Mouse (Mus musculus) gastrocnemius, postnatal 4 days (tissue): ENCODE results near the gene Gm17359. TPM values are rescaled to one million over a fixed set of nuclear protein-coding genes. Genes with fewer than 3 reads are reported as not detected.
"Not testable (repeated sequence)": the region's sequence is repeated elsewhere in the genome, so short reads cannot be mapped to it uniquely, and the experiment has no call there.

Source experiments
- DNase-seq, 2 experiments: peaks; one replicate each; pipeline ENCODE4 v3.0.0; 2021 to 2022; ENCODE audit warnings: low spot score in 2 of 2, mixed read lengths in 2 of 2
- total RNA-seq, 2 experiments: library from RNA; stranded (reverse); gene quantifications; 2 replicates each; pipeline ENCODE4 v1.2.3; 2021

The Gm17359 gene
- total RNA-seq, 2 experiments from 2014 or later = not detected

GRCm38 (mm10) chr3:79411666-79412065, 75.2 kb downstream of the Gm17359 start:
- DNase-seq = no peak

GRCm38 (mm10) chr3:79413492-79413891, 77.0 kb downstream of the Gm17359 start:
- no peak for DNase-seq

GRCm38 (mm10) chr3:79415081-79415480, 78.6 kb downstream of the Gm17359 start:
- DNase-seq = no peak

- no peak for DNase-seq
These were observed 79.5 kb downstream of the Gm17359 start for GRCm38 (mm10) chr3:79415929-79416328.

GRCm38 (mm10) chr3:79416944-79417680, 80.7 kb downstream of the Gm17359 start:
- DNase-seq = no peak

GRCm38 (mm10) chr3:79418921-79419320, 82.5 kb downstream of the Gm17359 start:
- no peak for DNase-seq

GRCm38 (mm10) chr3:79425441-79425840, 89.0 kb downstream of the Gm17359 start:
- DNase-seq = no peak

GRCm38 (mm10) chr3:79433593-79433992, 97.1 kb downstream of the Gm17359 start:
- DNase-seq = no peak

GRCm38 (mm10) chr3:79434436-79434835, 98.0 kb downstream of the Gm17359 start:
- no peak for DNase-seq

GRCm38 (mm10) chr3:79434985-79435384, 98.5 kb downstream of the Gm17359 start:
- DNase-seq = no peak

- DNase-seq = no peak
These were observed 99.7 kb downstream of the Gm17359 start for GRCm38 (mm10) chr3:79436186-79436585.

GRCm38 (mm10) chr3:79438276-79438675, 101.8 kb downstream of the Gm17359 start:
- no peak for DNase-seq

- DNase-seq = no peak
These were observed 104.6 kb downstream of the Gm17359 start for GRCm38 (mm10) chr3:79440976-79441491.

- no peak for DNase-seq
These were observed 107.4 kb downstream of the Gm17359 start for GRCm38 (mm10) chr3:79443850-79444249.

GRCm38 (mm10) chr3:79445041-79445440, 108.6 kb downstream of the Gm17359 start:
- no peak for DNase-seq

GRCm38 (mm10) chr3:79446124-79446523, 109.7 kb downstream of the Gm17359 start:
- no peak for DNase-seq

GRCm38 (mm10) chr3:79446648-79447047, 110.2 kb downstream of the Gm17359 start:
- DNase-seq = not testable (repeated sequence)

- DNase-seq = no peak
These were observed 112.0 kb downstream of the Gm17359 start for GRCm38 (mm10) chr3:79448421-79448820.

- no peak for DNase-seq
These were observed 112.9 kb downstream of the Gm17359 start for GRCm38 (mm10) chr3:79449361-79449760.

GRCm38 (mm10) chr3:79452696-79453263, 116.3 kb downstream of the Gm17359 start:
- no peak for DNase-seq

GRCm38 (mm10) chr3:79455761-79456160, 119.3 kb downstream of the Gm17359 start:
- no peak for DNase-seq

- no peak for DNase-seq
These were observed 122.3 kb downstream of the Gm17359 start for GRCm38 (mm10) chr3:79458651-79459275.
